ENCODE assay signal across 31 mouse cellular contexts in the genomic region with DNA sequence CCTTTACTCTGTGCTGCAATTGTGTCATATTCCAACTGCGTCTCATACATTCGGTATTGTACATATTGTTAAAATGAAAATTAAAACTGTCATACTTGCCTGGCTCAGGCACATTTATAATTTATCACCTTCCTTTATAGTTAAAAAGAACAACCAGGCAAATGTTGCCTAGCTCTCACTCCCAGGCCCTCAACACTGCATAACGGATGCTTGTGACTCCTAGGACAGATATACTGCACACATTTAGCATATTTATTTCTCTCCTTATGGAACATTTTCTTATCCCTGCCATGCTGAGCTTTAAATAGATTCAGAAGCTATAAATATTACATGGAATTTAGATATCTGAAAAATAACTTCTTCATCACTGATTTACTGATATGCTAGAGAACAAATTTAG.
DNase-seq lines count a peak whose midpoint lies in the region; ATAC-seq and TF ChIP-seq lines count a peak whose summit lies in the region.
"Had no signal": no experiment of that assay in that cellular context is flagged by ENCODE, and none has a peak within 500 bp of the region (broad histone marks: within the 10 kb centered on the region; RNA-seq: fewer than 3 reads in every experiment).

No protein-coding gene starts in this region.

- H3K27ac ChIP-seq in forebrain, postnatal 0 days (ENCODE audit: low read depth, low read length): no peak overlapping the region
- H3K27ac ChIP-seq in forebrain, embryonic 13.5 days: no peak overlapping the region
- H3K27ac ChIP-seq in midbrain, embryonic 15.5 days: no peak overlapping the region
- H3K27ac ChIP-seq in midbrain, embryonic 10.5 days (replicated peaks): no peak overlapping the region
- H3K27ac ChIP-seq: embryonic facial prominence, embryonic 10.5 days; embryonic facial prominence, embryonic 13.5 days; forebrain, embryonic 12.5 days; heart, embryonic 15.5 days; hindbrain, embryonic 10.5 days; hindbrain, embryonic 13.5 days; intestine, embryonic 15.5 days had no signal

- no peak overlapping the region for H3K4me2 ChIP-seq in forebrain, postnatal 0 days (ENCODE audit: low read depth)
- no peak overlapping the region for H3K4me2 ChIP-seq in forebrain, embryonic 13.5 days
- no peak overlapping the region for H3K4me2 ChIP-seq in midbrain, embryonic 15.5 days
- H3K4me2 ChIP-seq: embryonic facial prominence, embryonic 13.5 days; forebrain, embryonic 12.5 days; heart, embryonic 12.5 days; heart, embryonic 15.5 days; hindbrain, embryonic 13.5 days; intestine, embryonic 15.5 days had no signal

- WGBS in forebrain, postnatal 0 days: 64% methylated on average over 3 of the region's 3 CpGs
- WGBS in forebrain, embryonic 13.5 days: 89% methylated on average over 3 of the region's 3 CpGs
- WGBS in midbrain, embryonic 15.5 days: 70% methylated on average over 3 of the region's 3 CpGs
- 95% methylated on average over 3 of the region's 3 CpGs for WGBS in midbrain, embryonic 10.5 days

- H3K9me3 ChIP-seq in forebrain, postnatal 0 days (ENCODE audit: low read length): no peaks in the 10 kb centered on the region
- no peaks in the 10 kb centered on the region for H3K9me3 ChIP-seq in forebrain, embryonic 13.5 days (replicated peaks)
- no peaks in the 10 kb centered on the region for H3K9me3 ChIP-seq in midbrain, embryonic 15.5 days
- no peaks in the 10 kb centered on the region for H3K9me3 ChIP-seq in midbrain, embryonic 10.5 days (replicated peaks)
- H3K9me3 ChIP-seq: embryonic facial prominence, embryonic 10.5 days; embryonic facial prominence, embryonic 13.5 days; forebrain, embryonic 12.5 days; G1E; heart, embryonic 12.5 days; heart, embryonic 15.5 days; hindbrain, embryonic 10.5 days; hindbrain, embryonic 13.5 days; intestine, embryonic 15.5 days had no signal

- no peaks in the 10 kb centered on the region for H3K27me3 ChIP-seq in forebrain, postnatal 0 days (ENCODE audit: insufficient read depth, low read length)
- H3K27me3 ChIP-seq in forebrain, embryonic 13.5 days: no peaks in the 10 kb centered on the region
- H3K27me3 ChIP-seq in midbrain, embryonic 15.5 days (replicated peaks): no peaks in the 10 kb centered on the region
- no peaks in the 10 kb centered on the region for H3K27me3 ChIP-seq in midbrain, embryonic 10.5 days (ENCODE audit: low read depth, poor library complexity, severe bottlenecking)
- H3K27me3 ChIP-seq: CH12.LX; embryonic facial prominence, embryonic 13.5 days; forebrain, embryonic 12.5 days; heart, embryonic 12.5 days; heart, embryonic 15.5 days; hindbrain, embryonic 13.5 days; intestine, embryonic 15.5 days had no signal

- no peak overlapping the region for H3K4me3 ChIP-seq in forebrain, postnatal 0 days (ENCODE audit: low read depth, low read length)
- no peak overlapping the region for H3K4me3 ChIP-seq in forebrain, embryonic 13.5 days
- no peak overlapping the region for H3K4me3 ChIP-seq in midbrain, embryonic 15.5 days
- H3K4me3 ChIP-seq in midbrain, embryonic 10.5 days: no peak overlapping the region
- H3K4me3 ChIP-seq: embryonic facial prominence, embryonic 10.5 days; embryonic facial prominence, embryonic 13.5 days; erythroblast, embryonic 14.5 days; forebrain, embryonic 12.5 days; heart, embryonic 12.5 days; heart, embryonic 15.5 days; hindbrain, embryonic 10.5 days; hindbrain, embryonic 13.5 days; intestine, embryonic 15.5 days had no signal

- H3K4me1 ChIP-seq in forebrain, postnatal 0 days (ENCODE audit: insufficient read depth): peaks cover 7% of the 10 kb centered on the region
- H3K4me1 ChIP-seq in forebrain, embryonic 13.5 days: peaks cover 7% of the 10 kb centered on the region; the same call in 1 of the 2 replicates
- H3K4me1 ChIP-seq in midbrain, embryonic 15.5 days: no peaks in the 10 kb centered on the region
- peaks cover 5% of the 10 kb centered on the region; the same call in 1 of the 2 replicates for H3K4me1 ChIP-seq in midbrain, embryonic 10.5 days
- H3K4me1 ChIP-seq: embryonic facial prominence, embryonic 13.5 days; forebrain, embryonic 12.5 days; heart, embryonic 12.5 days; heart, embryonic 15.5 days; intestine, embryonic 15.5 days had no signal

- no peak overlapping the region for H3K9ac ChIP-seq in forebrain, postnatal 0 days
- no peak overlapping the region for H3K9ac ChIP-seq in forebrain, embryonic 13.5 days
- no peak overlapping the region for H3K9ac ChIP-seq in midbrain, embryonic 15.5 days
- H3K9ac ChIP-seq: embryonic facial prominence, embryonic 13.5 days; forebrain, embryonic 12.5 days; heart, embryonic 12.5 days; heart, embryonic 15.5 days; hindbrain, embryonic 13.5 days; intestine, embryonic 15.5 days had no signal

- ATAC-seq in forebrain, postnatal 0 days: peak; percentile 43; the same call in 1 of the 2 replicates
- no peak for ATAC-seq in forebrain, embryonic 13.5 days
- peak; percentile 55; the same call in 1 of the 2 replicates for ATAC-seq in midbrain, embryonic 15.5 days (replicated peaks)
- ATAC-seq: hindbrain, embryonic 16.5 days; intestine, embryonic 15.5 days; Patski had no signal

- H3K36me3 ChIP-seq in forebrain, postnatal 0 days (ENCODE audit: insufficient read depth): no peaks in the 10 kb centered on the region
- H3K36me3 ChIP-seq in forebrain, embryonic 13.5 days (ENCODE audit: poor library complexity, severe bottlenecking): no peaks in the 10 kb centered on the region
- no peaks in the 10 kb centered on the region for H3K36me3 ChIP-seq in midbrain, embryonic 15.5 days (replicated peaks)
- no peaks in the 10 kb centered on the region for H3K36me3 ChIP-seq in midbrain, embryonic 10.5 days
- H3K36me3 ChIP-seq: embryonic facial prominence, embryonic 10.5 days; embryonic facial prominence, embryonic 13.5 days; forebrain, embryonic 12.5 days; G1E; heart, embryonic 12.5 days; heart, embryonic 15.5 days; hindbrain, embryonic 10.5 days; hindbrain, embryonic 13.5 days; intestine, embryonic 15.5 days had no signal

- no peak for DNase-seq in forebrain, postnatal 0 days
- no peak for DNase-seq in midbrain, embryonic 10.5 days (ENCODE audit: low spot score)
- peak; percentile 8 for DNase-seq in brain, adult 2 months (ENCODE audit: low read depth, low spot score)
- no peak for DNase-seq in thymus, postnatal 36 days
- DNase-seq: adrenal gland, postnatal 10 days; adrenal gland, postnatal 36 days; B cell, adult 2 months; cerebellum, adult 11 months; cerebellum, adult 2 months; cerebellum, adult 9-11 months; cerebellum, postnatal 25 days; embryo, embryonic 11 days; gastrocnemius, postnatal 25 days; heart, adult 18-20 months; heart, postnatal 10 days; heart, postnatal 36 days had no signal

- no peak for TF ChIP-seq CTCF in forebrain, postnatal 0 days (IDR thresholded peaks at IDR 0.05; ENCODE audit: low read depth)
